Mouse (Mus musculus) c-Kit-positive CD71-negative TER-119-negative erythroid progenitor cells, embryonic 14.5 days (primary cell): ENCODE data around the gene Nexn.
"Not testable (repeated sequence)": the region's sequence is repeated elsewhere in the genome, so short reads cannot be mapped to it uniquely, and the experiment has no call there.

Experiments used
- DNase-seq: peaks from one replicate; pipeline ENCODE4 v3.0.0-alpha.2; 2013; ENCODE audit warnings: low read depth

The Nexn gene

GRCm38 (mm10) chr3:152235238-152235637 lies 30.9 kb downstream of the Nexn start:
- DNase-seq, result no peak

GRCm38 (mm10) chr3:152231333-152232100 lies 34.6 kb downstream of the Nexn start:
- DNase-seq, result no peak

- DNase-seq, result no peak
Measured at GRCm38 (mm10) chr3:152229271-152229670, 36.9 kb downstream of the Nexn start.

GRCm38 (mm10) chr3:152228843-152229242 lies 37.3 kb downstream of the Nexn start:
- DNase-seq, result no peak

DNA sequence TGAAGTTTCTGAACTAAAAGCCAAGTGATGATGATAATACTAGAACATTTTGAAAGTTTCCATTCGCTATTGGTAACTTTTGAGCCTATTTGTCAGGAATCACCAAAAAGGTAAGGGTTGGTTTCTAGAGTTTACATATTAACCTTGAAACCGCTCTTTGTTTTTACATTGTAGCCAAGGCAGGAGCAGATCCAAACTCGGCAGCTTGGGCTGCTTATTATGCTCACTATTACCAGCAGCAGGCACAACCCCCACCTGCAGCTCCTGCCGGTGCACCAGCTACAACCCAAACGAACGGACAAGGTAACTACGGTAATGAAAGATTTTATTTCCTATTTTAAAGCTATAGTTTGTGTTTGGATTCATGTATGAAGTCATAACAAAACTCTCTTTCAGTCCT lies 40.2 kb downstream of the Nexn start:
- DNase-seq, result no peak

DNA sequence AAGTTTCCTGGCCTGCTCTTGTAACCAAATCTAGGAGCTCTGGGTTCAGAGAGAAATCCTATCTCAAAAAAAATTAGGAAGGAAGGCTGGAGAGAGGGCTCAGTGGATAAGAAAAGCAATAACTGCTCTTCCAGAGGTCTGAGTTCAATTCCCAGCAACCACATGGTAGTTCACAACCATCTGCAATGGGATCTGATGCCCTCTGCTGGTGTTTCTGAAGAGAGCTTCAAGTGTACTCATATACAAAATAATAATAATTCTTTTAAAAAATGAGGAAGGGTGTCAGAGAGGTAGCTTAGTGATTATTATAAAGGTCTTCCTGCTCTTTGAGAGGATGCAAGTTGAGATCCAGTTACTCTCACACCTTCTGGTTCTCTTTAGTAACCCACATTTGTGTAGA lies 41.2 kb downstream of the Nexn start:
- no peak for DNase-seq

DNA sequence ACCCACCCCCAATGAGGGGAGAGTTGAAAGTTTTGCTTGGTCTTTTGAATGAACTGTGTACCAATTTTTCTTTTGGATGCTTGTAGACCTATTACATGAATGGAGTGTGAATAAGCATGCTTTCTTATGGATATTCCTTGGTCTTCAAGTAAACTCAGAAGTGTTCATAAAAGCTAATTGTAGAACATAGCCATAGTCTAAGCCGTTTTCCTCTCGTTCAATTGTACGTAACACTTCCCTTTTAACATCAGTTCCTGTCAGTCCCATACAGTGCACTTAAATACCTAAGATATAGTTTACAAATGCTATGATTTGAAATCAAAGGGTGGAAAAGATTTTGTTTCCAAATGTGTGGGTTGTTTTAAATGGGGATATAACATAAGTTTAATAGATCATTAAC lies 52.7 kb downstream of the Nexn start:
- no peak for DNase-seq

DNA sequence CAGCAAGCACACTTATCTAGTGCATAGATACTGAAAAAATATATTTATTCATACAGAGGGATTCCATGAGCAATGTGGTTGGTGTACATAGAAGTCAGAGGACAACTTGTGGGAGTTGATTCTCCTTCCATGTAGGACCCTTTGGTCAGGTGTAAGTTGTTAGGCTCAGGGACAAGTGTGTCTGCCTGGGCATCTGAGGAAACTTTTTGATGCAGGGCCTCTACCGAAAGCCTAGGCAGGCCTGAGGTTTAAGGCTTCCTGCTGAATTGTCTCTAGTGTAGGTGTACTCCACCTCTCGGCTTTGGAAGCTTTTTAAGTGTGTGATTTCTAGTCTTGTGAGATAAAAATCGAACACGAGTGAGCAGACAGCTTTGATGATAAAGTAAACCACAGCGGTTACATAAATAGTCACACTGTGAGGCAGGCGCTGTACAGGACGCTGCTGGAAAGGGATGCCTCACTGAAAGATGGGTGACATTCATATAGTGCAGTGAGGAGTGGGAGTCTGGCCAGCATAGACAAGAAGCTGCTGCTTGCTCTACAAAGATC lies 54.3 kb downstream of the Nexn start:
- DNase-seq, result no peak

GRCm38 (mm10) chr3:152210728-152211391 lies 55.3 kb downstream of the Nexn start:
- DNase-seq, result no peak

DNA sequence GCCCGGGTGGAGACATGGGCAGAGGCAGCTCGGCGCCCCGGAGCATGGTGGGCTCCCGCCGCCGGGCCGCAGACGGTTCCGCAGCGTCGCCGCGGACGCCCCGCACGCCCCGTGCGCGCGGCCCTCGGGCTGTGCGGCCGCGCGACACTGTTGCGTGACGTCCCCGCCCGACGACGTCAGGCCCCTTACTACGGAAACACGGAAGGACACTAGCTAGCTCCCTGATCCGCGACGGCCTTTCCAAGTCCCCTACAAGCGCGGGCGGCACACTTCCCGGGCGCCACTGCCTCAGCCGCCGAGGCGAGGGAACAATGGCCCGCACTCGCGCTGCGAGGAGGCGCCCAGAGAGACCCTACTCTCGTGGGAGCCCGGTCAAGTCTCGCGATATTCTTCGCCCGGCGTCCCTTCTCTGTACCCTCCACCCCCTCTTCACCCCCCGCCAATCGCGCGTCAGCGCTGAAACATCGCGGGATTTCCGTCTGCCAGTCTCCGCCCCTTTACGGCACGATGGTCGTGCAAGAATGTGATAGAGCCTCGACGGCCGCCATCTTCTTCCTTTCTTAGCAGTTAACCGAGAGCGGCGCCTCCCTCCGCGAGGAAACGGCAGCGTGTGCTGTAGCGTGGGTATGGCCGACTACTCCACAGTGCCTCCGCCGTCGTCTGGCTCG lies 56.0 kb downstream of the Nexn start, which contains the start of the genes Dnajb4 and Fubp1:
Gene Dnajb4, minus strand, starts transcription at position 336 of the 668 bp plus-strand sequence.
Gene Fubp1, plus strand, starts transcription at position 456 of the 668 bp plus-strand sequence.
- peak; percentile 98 for DNase-seq

- DNase-seq, result peak; percentile 37
Measured at GRCm38 (mm10) chr3:152209177-152209966, 56.8 kb downstream of the Nexn start.

DNA sequence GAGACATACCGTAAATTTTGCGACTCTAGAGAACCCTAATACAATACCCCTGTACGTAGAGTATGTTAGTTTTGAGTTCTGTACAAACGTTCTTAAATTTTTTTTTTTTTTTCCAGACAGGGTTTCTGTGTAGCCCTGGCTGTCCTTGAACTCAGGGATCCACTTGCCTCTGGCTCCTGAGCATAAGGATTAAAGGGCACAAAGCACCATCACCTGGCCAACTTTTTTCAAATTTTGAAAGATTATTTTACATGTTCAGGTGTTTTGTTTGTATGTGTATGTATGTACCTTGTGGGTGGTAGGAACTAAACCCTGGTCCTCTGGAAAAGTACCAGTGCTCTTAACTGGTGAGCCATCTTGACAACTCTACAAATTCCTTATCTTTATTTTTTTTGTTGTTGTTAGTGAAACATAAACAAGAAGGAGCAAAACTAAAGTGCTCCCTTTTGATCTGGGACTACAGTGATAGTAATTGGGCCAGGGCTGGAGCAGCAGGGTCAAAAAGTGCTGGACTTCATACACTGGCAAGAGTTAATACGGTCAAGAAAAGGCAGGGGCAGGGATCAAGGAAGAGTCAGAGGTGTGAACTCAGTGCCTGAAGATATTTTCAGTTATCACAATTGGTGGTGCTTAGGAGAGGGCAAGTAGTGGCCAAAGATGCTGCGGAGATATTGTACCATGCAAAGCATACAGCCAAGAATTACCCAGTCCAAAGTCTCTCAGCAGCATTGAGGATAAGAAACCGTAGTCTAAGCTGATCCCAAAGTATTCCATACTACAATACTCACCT lies 57.9 kb downstream of the Nexn start:
- no peak for DNase-seq

GRCm38 (mm10) chr3:152207156-152207555 lies 59.0 kb downstream of the Nexn start:
- no peak for DNase-seq

DNA sequence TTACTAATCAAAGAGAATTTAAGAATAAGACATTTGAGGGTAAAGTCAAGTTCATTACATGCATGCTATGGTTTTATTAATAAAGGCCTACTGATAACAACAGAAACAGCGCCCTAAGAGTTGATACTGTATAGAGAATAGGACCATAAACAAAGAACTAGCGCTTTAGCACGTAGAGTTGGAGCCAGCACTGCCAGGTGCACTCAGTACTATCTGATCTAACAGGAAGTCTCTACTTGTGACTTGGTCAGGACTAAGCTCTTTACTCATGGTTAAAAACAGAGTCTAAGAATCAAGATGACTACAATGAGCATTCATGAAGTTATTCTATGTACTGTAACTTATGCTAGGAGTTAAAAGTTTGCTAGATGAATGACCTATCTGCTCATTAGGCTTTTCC lies 61.6 kb downstream of the Nexn start:
- DNase-seq, result no peak

DNA sequence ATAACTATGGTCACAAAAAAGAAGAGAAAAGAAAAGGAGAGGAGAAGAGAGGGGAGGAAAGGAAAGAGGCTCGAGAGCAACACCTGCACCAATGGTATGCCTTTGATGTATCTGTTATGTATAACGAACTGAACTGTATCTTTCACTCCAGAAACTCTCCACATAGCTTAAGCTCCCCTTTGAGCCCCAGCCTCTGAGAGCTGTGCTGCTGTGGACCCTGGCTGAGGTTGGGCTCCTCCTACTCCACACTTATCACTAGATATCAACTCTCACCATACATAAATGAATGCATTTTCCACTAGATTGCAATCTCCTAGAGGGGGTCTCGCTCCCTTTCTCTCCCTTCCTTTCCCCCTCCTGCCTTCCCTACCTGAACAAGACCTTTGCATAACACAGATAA lies 62.2 kb downstream of the Nexn start:
- no peak for DNase-seq

GRCm38 (mm10) chr3:152203411-152203810 lies 62.7 kb downstream of the Nexn start:
- DNase-seq, result no peak

GRCm38 (mm10) chr3:152202942-152203341 lies 63.2 kb downstream of the Nexn start:
- no peak for DNase-seq

- no peak for DNase-seq
Measured at GRCm38 (mm10) chr3:152201651-152202050, 64.5 kb downstream of the Nexn start.

GRCm38 (mm10) chr3:152201181-152201580 lies 65.0 kb downstream of the Nexn start:
- DNase-seq, result no peak

GRCm38 (mm10) chr3:152199125-152199524 lies 67.0 kb downstream of the Nexn start:
- no peak for DNase-seq

GRCm38 (mm10) chr3:152197246-152197645 lies 68.9 kb downstream of the Nexn start:
- DNase-seq, result not testable (repeated sequence)
